Mouse (Mus musculus) stomach, postnatal 0 days (tissue): ENCODE measurements around the gene Scn11a. TPM values are rescaled to one million over a fixed set of nuclear protein-coding genes. Genes with fewer than 3 reads are reported as not detected.

Source experiments
- ATAC-seq: fragments of 200-750 bp; cut with Nextera tagmentation; 2 replicates; pipeline ENCODE4 v1.8.0; 2017; ENCODE audit not compliant: low FRiP score, low TSS enrichment
- DNase-seq: peaks from one replicate; pipeline ENCODE4 v3.0.0-alpha.2; 2016; ENCODE audit warnings: low spot score
- H3K27ac ChIP-seq: fragments of 300-500 bp; sonication (generic); replicated peaks from 2 replicates; pipeline ENCODE4 v1.5.1; 2014; ENCODE audit warnings: mild to moderate bottlenecking, control low read depth
- H3K27me3 ChIP-seq: fragments of 300-500 bp; sonication (generic); 2 replicates; pipeline ENCODE4 v1.6.1; 2014; ENCODE audit warnings: low read length; ENCODE audit not compliant: control insufficient read depth, insufficient read depth
- H3K36me3 ChIP-seq: fragments of 300-500 bp; sonication (generic); 2 replicates; pipeline ENCODE4 v1.6.1; 2014; ENCODE audit warnings: low read length, mixed read lengths; ENCODE audit not compliant: control insufficient read depth, insufficient read depth
- H3K4me1 ChIP-seq: fragments of 300-500 bp; sonication (generic); replicated peaks from 2 replicates; pipeline ENCODE4 v1.6.1; 2014; ENCODE audit warnings: antibody characterized with exemption; ENCODE audit not compliant: control insufficient read depth, insufficient read depth
- H3K4me2 ChIP-seq: fragments of 300-500 bp; sonication (generic); replicated peaks from 2 replicates; pipeline ENCODE4 v1.6.1; 2014; ENCODE audit warnings: low read depth, mild to moderate bottlenecking, control low read depth, moderate library complexity
- H3K4me3 ChIP-seq: fragments of 300-500 bp; sonication (generic); 2 replicates; pipeline ENCODE4 v1.5.1; 2014; ENCODE audit warnings: low read depth, low read length, control low read depth
- H3K9ac ChIP-seq: fragments of 300-500 bp; sonication (generic); 2 replicates; pipeline ENCODE4 v1.6.1; 2014; ENCODE audit warnings: mild to moderate bottlenecking, low read length, control low read depth, mixed read lengths
- H3K9me3 ChIP-seq: fragments of 300-500 bp; sonication (generic); 2 replicates; pipeline ENCODE4 v1.6.1; 2016; ENCODE audit warnings: low read length; ENCODE audit not compliant: control insufficient read depth
- CTCF ChIP-seq: IDR thresholded peaks from 2 replicates; pipeline ENCODE4 v1.5.1; 2016; ENCODE audit warnings: antibody characterized with exemption, low read depth, mild to moderate bottlenecking, moderate library complexity
- EP300 ChIP-seq: optimal IDR thresholded peaks from 2 replicates; pipeline ENCODE3; 2016; ENCODE audit warnings: antibody characterized with exemption
- WGBS: fragments of 180-500 bp; shearing (Covaris S2); extraction: QIAGEN DNeasy Blood & Tissue Kit; methylation state at CpG from one replicate; pipeline ENCODE4 v1.1.7; 2014; 5-methylcytosine and 5-hydroxymethylcytosine counted together
- polyA plus RNA-seq: library from polyadenylated mRNA; unstranded; fragments of >200 nt; fragmentation: Nextera tagmentation; extraction: Ambion mirVana; gene quantifications from 2 replicates; pipeline ENCODE4 v1.2.1, GENCODE M21; 2015

Gene Scn11a
- polyA plus RNA-seq, 1 experiment from 2014 or later = 0.04 TPM

DNA sequence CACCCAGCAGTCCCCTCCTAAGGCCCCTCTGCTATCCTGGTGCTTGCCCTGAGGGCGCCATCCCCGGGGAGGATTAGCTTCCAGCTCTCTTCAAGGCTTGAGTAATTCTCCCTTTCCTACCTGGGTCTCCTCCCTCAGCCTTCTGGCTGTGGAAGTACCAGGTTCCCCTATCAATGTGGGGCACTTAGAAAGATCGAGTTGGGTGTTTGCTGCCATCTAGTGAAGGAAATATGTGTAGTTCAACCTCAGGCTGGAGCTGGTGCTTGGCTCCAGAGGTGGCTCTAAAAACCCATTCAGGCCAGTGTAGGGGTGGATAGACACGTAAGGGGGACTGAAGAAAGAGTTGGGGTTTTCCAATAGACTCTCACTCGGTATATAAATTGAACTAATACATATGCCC, 73.7 kb downstream of the Scn11a start:
- Histone ChIP-seq H3K4me3 (no peak overlapping the region), H3K27me3 (no peaks in the 10 kb centered on the region), H3K36me3 (no peaks in the 10 kb centered on the region), H3K4me2 (no peak overlapping the region), H3K27ac (no peak overlapping the region), H3K9ac (no peak overlapping the region), H3K9me3 (no peaks in the 10 kb centered on the region), H3K4me1 (no peaks in the 10 kb centered on the region)
- DNase-seq = no peak
- TF ChIP-seq EP300 (no peak), CTCF (peak; percentile 67)
- no peak for ATAC-seq
- 11% methylated on average over 5 of the region's 5 CpGs for WGBS

DNA sequence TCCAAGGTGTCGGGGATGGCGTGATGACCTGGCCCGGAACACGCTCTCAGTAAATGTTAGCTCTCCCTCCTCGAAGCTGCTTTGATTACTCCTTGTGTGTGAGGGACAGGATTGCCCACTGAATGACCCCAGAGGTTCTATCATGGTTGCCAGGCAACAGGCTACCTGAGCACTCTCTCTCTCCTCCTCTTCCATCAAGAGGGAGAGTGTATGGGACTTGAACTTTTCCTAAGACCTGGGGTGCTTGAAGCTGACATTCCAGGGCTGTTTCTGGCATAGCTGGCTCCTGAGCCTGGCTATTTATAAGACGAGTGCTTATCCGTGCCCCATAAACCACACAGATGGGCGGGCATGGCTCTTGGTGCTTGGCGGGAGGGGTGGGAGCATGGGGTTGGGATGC, 76.1 kb downstream of the Scn11a start:
- Histone ChIP-seq H3K36me3 (no peaks in the 10 kb centered on the region), H3K27me3 (no peaks in the 10 kb centered on the region), H3K4me3 (no peak overlapping the region), H3K27ac (no peak overlapping the region), H3K4me1 (no peaks in the 10 kb centered on the region), H3K9me3 (no peaks in the 10 kb centered on the region), H3K9ac (no peak overlapping the region), H3K4me2 (no peak overlapping the region)
- DNase-seq (no peak), ATAC-seq (no peak)
- no peak for TF ChIP-seq EP300
- TF ChIP-seq CTCF = no peak
- WGBS = 54% methylated on average over 9 of the region's 9 CpGs

DNA sequence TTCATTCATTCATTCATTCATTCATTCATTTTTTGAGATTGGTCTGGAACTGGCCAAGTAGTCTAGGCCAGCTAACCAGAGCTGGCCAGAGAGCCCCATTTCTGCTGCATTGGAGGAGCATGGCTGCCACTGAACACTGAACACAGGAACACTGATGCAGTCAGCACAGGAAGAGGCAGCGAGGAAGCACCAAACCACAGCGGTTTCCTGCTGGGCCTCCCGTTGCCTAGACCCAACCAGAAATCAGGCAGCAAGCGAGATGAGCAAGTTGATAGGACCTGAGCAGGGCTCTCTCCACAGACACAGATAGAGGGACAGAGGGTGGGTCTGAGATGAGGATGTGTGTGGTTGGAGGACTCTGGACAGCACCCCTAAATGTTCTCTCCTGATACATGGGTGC, 81.4 kb downstream of the Scn11a start:
- Histone ChIP-seq H3K9me3 (no peaks in the 10 kb centered on the region), H3K4me3 (no peak overlapping the region), H3K9ac (no peak overlapping the region), H3K36me3 (no peaks in the 10 kb centered on the region), H3K4me2 (no peak overlapping the region), H3K4me1 (no peaks in the 10 kb centered on the region), H3K27ac (no peak overlapping the region), H3K27me3 (no peaks in the 10 kb centered on the region)
- DNase-seq (no peak), ATAC-seq (no peak)
- TF ChIP-seq EP300 = no peak
- no peak for TF ChIP-seq CTCF
- 72% methylated on average over 4 of the region's 4 CpGs for WGBS

DNA sequence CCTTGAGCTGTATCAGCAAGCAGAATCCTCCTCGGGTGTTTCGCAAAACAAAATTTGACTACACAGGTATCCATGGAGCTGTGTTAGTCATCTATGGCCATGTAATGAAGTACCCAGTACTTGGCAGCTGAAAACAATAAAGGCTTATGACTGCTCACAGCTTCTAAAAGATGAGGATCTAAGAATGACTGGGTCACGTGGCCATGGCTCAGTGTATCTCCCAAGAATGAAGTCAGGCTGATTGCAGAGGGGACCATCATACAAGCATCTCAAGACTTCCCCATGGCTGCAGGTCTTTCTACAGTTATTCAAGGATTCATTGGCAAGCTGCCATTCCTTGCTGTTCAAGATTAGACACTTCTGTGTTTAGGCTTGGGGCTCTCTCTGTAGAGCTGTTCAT, 81.9 kb downstream of the Scn11a start:
- WGBS = 80% methylated on average over 3 of the region's 3 CpGs

DNA sequence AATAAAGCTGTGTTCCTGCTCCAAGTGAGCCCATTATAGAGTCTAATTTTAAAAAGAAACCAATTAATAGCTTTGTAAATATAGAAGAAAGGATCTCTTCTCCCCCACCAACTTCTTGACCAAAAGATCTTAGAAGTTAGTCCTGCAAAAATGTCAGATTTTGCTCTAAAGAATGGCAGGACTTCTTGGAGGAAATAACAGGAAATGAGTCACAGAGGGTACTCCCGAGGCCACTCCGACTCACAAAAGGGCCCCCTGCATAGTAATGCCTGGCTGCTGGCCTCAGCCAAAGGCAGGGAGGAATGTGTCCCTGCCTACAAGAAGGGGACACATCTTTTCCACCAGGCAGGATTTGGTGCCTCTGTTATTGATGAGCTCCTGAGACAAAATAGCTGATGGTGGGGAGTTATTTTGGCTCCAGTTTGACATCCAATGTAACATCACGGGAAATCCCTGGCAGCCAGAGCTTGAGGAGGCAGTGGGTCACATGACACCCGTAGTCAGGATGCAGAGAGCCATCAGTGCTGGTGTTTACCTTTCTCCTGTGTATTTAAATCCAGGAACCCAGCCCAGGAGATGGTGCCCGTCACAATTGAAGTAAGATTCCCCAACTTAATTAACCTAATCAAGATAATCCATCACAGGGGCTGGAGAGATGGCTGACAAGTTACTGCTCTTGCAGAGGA, 84.0 kb downstream of the Scn11a start:
- no peak for ATAC-seq
- Histone ChIP-seq H3K9ac (no peak overlapping the region), H3K4me2 (no peak overlapping the region), H3K27me3 (no peaks in the 10 kb centered on the region), H3K36me3 (no peaks in the 10 kb centered on the region), H3K27ac (no peak overlapping the region), H3K9me3 (no peaks in the 10 kb centered on the region), H3K4me1 (no peaks in the 10 kb centered on the region), H3K4me3 (no peak overlapping the region)
- no peak for TF ChIP-seq EP300
- TF ChIP-seq CTCF = no peak
- DNase-seq = no peak
- WGBS = 28% methylated on average over 5 of the region's 5 CpGs

More for the DNA sequence above, 81.9 kb downstream of the Scn11a start:
- Histone ChIP-seq H3K27me3 (no peaks in the 10 kb centered on the region), H3K4me2 (no peak overlapping the region), H3K27ac (no peak overlapping the region), H3K4me1 (no peaks in the 10 kb centered on the region), H3K9ac (no peak overlapping the region), H3K36me3 (no peaks in the 10 kb centered on the region), H3K4me3 (no peak overlapping the region), H3K9me3 (no peaks in the 10 kb centered on the region)
- TF ChIP-seq CTCF (no peak), EP300 (no peak)
- DNase-seq (no peak), ATAC-seq (no peak)

DNA sequence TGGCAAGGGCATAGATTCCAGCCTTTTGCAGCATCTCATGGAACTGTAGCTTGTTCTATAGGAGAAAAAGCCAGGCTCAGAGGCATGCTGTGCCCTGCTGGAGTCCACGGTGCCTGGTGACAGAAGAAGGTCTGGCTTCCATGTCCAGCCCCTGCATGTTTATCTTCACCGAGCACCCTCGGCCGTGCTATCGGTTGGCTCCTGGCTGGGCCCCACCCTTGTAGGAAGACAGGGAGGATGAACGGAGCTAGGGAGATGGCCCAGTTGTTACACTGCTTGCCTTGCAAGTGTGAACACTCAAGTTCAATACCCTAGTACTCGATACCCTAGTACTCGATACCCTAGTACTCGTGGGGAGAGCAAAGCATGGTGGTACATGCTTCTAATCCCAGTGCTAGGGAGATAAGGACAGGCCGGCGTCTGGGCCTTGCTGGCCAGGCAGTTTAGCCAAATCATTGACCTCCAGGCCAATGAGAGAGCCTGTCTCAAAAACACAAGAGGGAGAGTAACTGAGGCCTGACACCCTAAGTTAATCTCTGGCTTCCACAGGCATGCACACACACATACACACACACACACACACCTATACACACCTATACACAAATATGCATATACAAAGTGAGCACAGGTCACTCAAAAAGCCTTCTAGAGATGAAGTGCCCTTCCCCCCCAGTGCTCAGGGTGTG, 96.7 kb downstream of the Scn11a start:
- TF ChIP-seq EP300 (no peak), CTCF (no peak)
- no peaks in the 10 kb centered on the region for H3K4me1 ChIP-seq
- DNase-seq = no peak
- no peak for ATAC-seq
- no peaks in the 10 kb centered on the region for H3K27me3 ChIP-seq
- H3K9ac ChIP-seq = no peak overlapping the region
- 81% methylated on average over 11 of the region's 11 CpGs for WGBS
- H3K4me3 ChIP-seq = no peak overlapping the region
- no peak overlapping the region for H3K27ac ChIP-seq
- no peaks in the 10 kb centered on the region for H3K36me3 ChIP-seq
- no peak overlapping the region for H3K4me2 ChIP-seq
- no peaks in the 10 kb centered on the region for H3K9me3 ChIP-seq
